Mouse (Mus musculus) brain, embryonic 14.5 days (tissue): ENCODE data around the gene Vav2.

ENCODE experiments used
- CTCF ChIP-seq: fragments of 200-500 bp; IDR thresholded peaks from 2 replicates; pipeline ENCODE4 v1.5.1; 2012; ENCODE audit warnings: inconsistent platforms, mild to moderate bottlenecking, moderate library complexity, borderline replicate concordance; ENCODE audit not compliant: insufficient read depth, insufficient read length; ENCODE audit errors: extremely low read depth
- POLR2A ChIP-seq: fragments of 200-500 bp; IDR thresholded peaks from 2 replicates; pipeline ENCODE4 v1.6.1; 2012; ENCODE audit warnings: mild to moderate bottlenecking, inconsistent platforms, borderline replicate concordance; ENCODE audit not compliant: poor library complexity, insufficient read depth, insufficient read length, severe bottlenecking; ENCODE audit errors: extremely low read depth

- TF ChIP-seq CTCF (no peak), POLR2A (no peak)
These were observed 130.0 kb downstream of the Vav2 start for GRCm38 (mm10) chr2:27296656-27297406.
